Mouse (Mus musculus) hindbrain, postnatal 0 days (tissue): ENCODE measurements around the gene Fhdc1. TPM values are rescaled to one million over a fixed set of nuclear protein-coding genes. Genes with fewer than 3 reads are reported as not detected.
A peak's percentile ranks its signal among the peaks of the same experiment; 100 is the strongest.

ENCODE experiments used
- ATAC-seq: fragments of 200-750 bp; cut with Nextera tagmentation; 2 replicates; pipeline ENCODE4 v1.8.0; 2017; ENCODE audit warnings: mild to moderate bottlenecking, moderate TSS enrichment, moderate library complexity
- DNase-seq: peaks from one replicate; pipeline ENCODE4 v3.0.0-alpha.2; 2015; ENCODE audit warnings: low spot score
- H3K27ac ChIP-seq: fragments of 300-500 bp; sonication (generic); 2 replicates; pipeline ENCODE4 v1.5.1; 2014; ENCODE audit warnings: mild to moderate bottlenecking
- H3K27me3 ChIP-seq: fragments of 300-500 bp; sonication (generic); 2 replicates; pipeline ENCODE4 v1.6.1; 2014; ENCODE audit warnings: low read length, mixed read lengths; ENCODE audit not compliant: insufficient read depth
- H3K36me3 ChIP-seq: fragments of 300-500 bp; sonication (generic); 2 replicates; pipeline ENCODE4 v1.6.1; 2014; ENCODE audit warnings: low read length, mixed read lengths; ENCODE audit not compliant: insufficient read depth
- H3K4me1 ChIP-seq: fragments of 300-500 bp; sonication (generic); 2 replicates; pipeline ENCODE4 v1.6.1; 2014; ENCODE audit warnings: antibody characterized with exemption, low read length, mixed read lengths; ENCODE audit not compliant: insufficient read depth
- H3K4me2 ChIP-seq: fragments of 300-500 bp; sonication (generic); 2 replicates; pipeline ENCODE4 v1.6.1; 2014; ENCODE audit warnings: low read depth, mild to moderate bottlenecking, low read length, moderate library complexity, mixed read lengths
- H3K4me3 ChIP-seq: fragments of 300-500 bp; sonication (generic); 2 replicates; pipeline ENCODE4 v1.5.1; 2014; ENCODE audit warnings: low read length
- H3K9ac ChIP-seq: fragments of 300-500 bp; sonication (generic); replicated peaks from 2 replicates; pipeline ENCODE4 v1.6.1; 2014; ENCODE audit warnings: mild to moderate bottlenecking, low read length, moderate library complexity, mixed read lengths
- H3K9me3 ChIP-seq: fragments of 300-500 bp; sonication (generic); 2 replicates; pipeline ENCODE4 v1.6.1; 2016; ENCODE audit warnings: low read length, mixed read lengths
- CTCF ChIP-seq: IDR thresholded peaks from 2 replicates; pipeline ENCODE4 v1.5.1; 2016; ENCODE audit warnings: antibody characterized with exemption, control low read depth, low read depth
- WGBS: fragments of 180-500 bp; shearing (Covaris S2); extraction: QIAGEN DNeasy Blood & Tissue Kit; methylation state at CpG from one replicate; pipeline ENCODE4 v1.1.7; 2014; 5-methylcytosine and 5-hydroxymethylcytosine counted together
- polyA plus RNA-seq: library from polyadenylated mRNA; unstranded; fragments of >200 nt; fragmentation: Nextera tagmentation; extraction: Ambion mirVana; gene quantifications from 2 replicates; pipeline ENCODE4 v1.2.1, GENCODE M21; 2015
- total RNA-seq: library from RNA; depleted of rRNA; stranded (reverse); fragments of >200 nt; gene quantifications from 2 replicates; pipeline ENCODE4 v1.2.3, GENCODE M21; 2014

Gene Fhdc1
- total and polyA plus RNA-seq, 2 experiments from 2014 or later, result 3.5 to 7.7 TPM

GRCm38 (mm10) chr3:84467419-84468110 lies 12.7 kb downstream of the Fhdc1 start:
- WGBS, result 64% methylated on average over 10 of the region's 10 CpGs
- ATAC-seq, result no peak
- TF ChIP-seq CTCF, result no peak

GRCm38 (mm10) chr3:84465822-84466500 lies 14.3 kb downstream of the Fhdc1 start:
- Histone ChIP-seq H3K27me3 (no peaks in the 10 kb centered on the region), H3K4me1 (0 out of 2 replicates have a peak, but pooled peaks cover 3% of the 10 kb centered on the region), H3K36me3 (no peaks in the 10 kb centered on the region), H3K4me3 (no peak overlapping the region), H3K4me2 (no peak overlapping the region), H3K9me3 (no peaks in the 10 kb centered on the region), H3K27ac (no peak overlapping the region), H3K9ac (no peak overlapping the region)
- ATAC-seq (no peak), DNase-seq (no peak)
- 75% methylated on average over 6 of the region's 6 CpGs for WGBS
- TF ChIP-seq CTCF, result no peak

More at GRCm38 (mm10) chr3:84467419-84468110, 12.7 kb downstream of the Fhdc1 start:
- peaks cover 3% of the 10 kb centered on the region; the same call in 1 of the 2 replicates for H3K4me1 ChIP-seq
- H3K4me3 ChIP-seq, result no peak overlapping the region
- H3K36me3 ChIP-seq, result no peaks in the 10 kb centered on the region
- DNase-seq, result no peak
- H3K4me2 ChIP-seq, result no peak overlapping the region
- H3K27ac ChIP-seq, result no peak overlapping the region
- no peaks in the 10 kb centered on the region for H3K9me3 ChIP-seq
- H3K9ac ChIP-seq, result no peak overlapping the region
- no peaks in the 10 kb centered on the region for H3K27me3 ChIP-seq

- Histone ChIP-seq H3K9me3 (no peaks in the 10 kb centered on the region), H3K9ac (no peak overlapping the region), H3K4me2 (no peak overlapping the region), H3K4me1 (0 out of 2 replicates have a peak, but pooled peaks cover 3% of the 10 kb centered on the region), H3K27ac (no peak overlapping the region), H3K27me3 (no peaks in the 10 kb centered on the region), H3K36me3 (no peaks in the 10 kb centered on the region), H3K4me3 (no peak overlapping the region)
- DNase-seq, result no peak
- no peak for TF ChIP-seq CTCF
- 39% methylated on average over 4 of the region's 4 CpGs for WGBS
- ATAC-seq, result 0 out of 2 replicates have a peak, but pooled peaks have one; percentile 32
These were observed 18.5 kb downstream of the Fhdc1 start for GRCm38 (mm10) chr3:84461687-84462086.

GRCm38 (mm10) chr3:84460952-84461351 lies 19.3 kb downstream of the Fhdc1 start:
- Histone ChIP-seq H3K9ac (no peak overlapping the region), H3K36me3 (no peaks in the 10 kb centered on the region), H3K4me2 (no peak overlapping the region), H3K4me1 (0 out of 2 replicates have a peak, but pooled peaks cover 3% of the 10 kb centered on the region), H3K27me3 (no peaks in the 10 kb centered on the region), H3K27ac (no peak overlapping the region), H3K9me3 (no peaks in the 10 kb centered on the region), H3K4me3 (no peak overlapping the region)
- no peak for TF ChIP-seq CTCF
- ATAC-seq (0 out of 2 replicates have a peak, but pooled peaks have one; percentile 10), DNase-seq (no peak)
- 44% methylated on average over 12 of the region's 12 CpGs for WGBS

GRCm38 (mm10) chr3:84460499-84460898 lies 19.7 kb downstream of the Fhdc1 start:
- DNase-seq (no peak), ATAC-seq (no peak)
- Histone ChIP-seq H3K4me1 (no peaks in the 10 kb centered on the region), H3K9ac (no peak overlapping the region), H3K36me3 (no peaks in the 10 kb centered on the region), H3K27ac (no peak overlapping the region), H3K4me3 (no peak overlapping the region), H3K4me2 (no peak overlapping the region), H3K9me3 (no peaks in the 10 kb centered on the region), H3K27me3 (no peaks in the 10 kb centered on the region)
- TF ChIP-seq CTCF, result no peak
- 33% methylated on average over 3 of the region's 3 CpGs for WGBS

GRCm38 (mm10) chr3:84455733-84456417 lies 24.4 kb downstream of the Fhdc1 start:
- TF ChIP-seq CTCF, result no peak
- DNase-seq (no peak), ATAC-seq (no peak)
- Histone ChIP-seq H3K4me3 (no peak overlapping the region), H3K27ac (no peak overlapping the region), H3K4me2 (no peak overlapping the region), H3K4me1 (no peaks in the 10 kb centered on the region), H3K36me3 (0 out of 2 replicates have a peak, but pooled peaks cover 5% of the 10 kb centered on the region), H3K27me3 (no peaks in the 10 kb centered on the region), H3K9me3 (no peaks in the 10 kb centered on the region), H3K9ac (no peak overlapping the region)
- WGBS, result 74% methylated on average over 12 of the region's 12 CpGs
